In genomic region chr11:54156504-54156903, GRCm38 (mm10) we compare ENCODE assay signal across 10 mouse cellular contexts.
"Had no signal": no experiment of that assay in that cellular context is flagged by ENCODE, and none has a peak within 500 bp of the region (broad histone marks: within the 10 kb centered on the region; RNA-seq: fewer than 3 reads in every experiment).

No protein-coding gene starts in this region.

- ATAC-seq: midbrain, embryonic 15.5 days had no signal

- H3K27ac ChIP-seq: kidney, postnatal 0 days; layer of hippocampus, adult 2 months; limb, embryonic 13.5 days; liver, embryonic 15.5 days; midbrain, embryonic 15.5 days; neural tube, embryonic 12.5 days; stomach, embryonic 15.5 days had no signal

- H3K9me3 ChIP-seq: limb, embryonic 13.5 days; liver, embryonic 15.5 days; megakaryocyte, embryonic 14.5 days; midbrain, embryonic 15.5 days; neural tube, embryonic 12.5 days; stomach, embryonic 15.5 days had no signal

- H3K4me1 ChIP-seq: limb, embryonic 13.5 days; midbrain, embryonic 15.5 days; neural tube, embryonic 12.5 days; stomach, embryonic 15.5 days had no signal

- H3K4me2 ChIP-seq: limb, embryonic 13.5 days; liver, embryonic 11.5 days; liver, embryonic 15.5 days; midbrain, embryonic 11.5 days; midbrain, embryonic 15.5 days; neural tube, embryonic 12.5 days; stomach, embryonic 15.5 days had no signal

- H3K9ac ChIP-seq: limb, embryonic 13.5 days; liver, embryonic 15.5 days; midbrain, embryonic 15.5 days; neural tube, embryonic 12.5 days; stomach, embryonic 15.5 days had no signal

- H3K27me3 ChIP-seq: limb, embryonic 13.5 days; liver, embryonic 15.5 days; midbrain, embryonic 15.5 days; neural tube, embryonic 12.5 days; stomach, embryonic 15.5 days had no signal

- H3K4me3 ChIP-seq: layer of hippocampus, adult 2 months; limb, embryonic 13.5 days; liver, embryonic 15.5 days; midbrain, embryonic 15.5 days; neural tube, embryonic 12.5 days; stomach, embryonic 15.5 days had no signal

- H3K36me3 ChIP-seq: limb, embryonic 13.5 days; liver, embryonic 15.5 days; midbrain, embryonic 15.5 days; neural tube, embryonic 12.5 days; stomach, embryonic 15.5 days had no signal
